Mouse (Mus musculus) kidney, embryonic 15.5 days (tissue): ENCODE data around the gene Cpm. TPM values are rescaled to one million over a fixed set of nuclear protein-coding genes. Genes with fewer than 3 reads are reported as not detected.

Experiments used
- ATAC-seq: fragments of 200-750 bp; cut with Nextera tagmentation; replicated peaks from 2 replicates; pipeline ENCODE4 v1.8.0; 2017; ENCODE audit warnings: moderate TSS enrichment; ENCODE audit not compliant: low FRiP score
- H3K27ac ChIP-seq: fragments of 300-500 bp; sonication (generic); 2 replicates; pipeline ENCODE4 v1.5.1; 2015; ENCODE audit warnings: mild to moderate bottlenecking, inconsistent platforms
- H3K27me3 ChIP-seq: fragments of 300-500 bp; sonication (generic); 2 replicates; pipeline ENCODE4 v1.6.1; 2015; ENCODE audit warnings: inconsistent platforms
- H3K36me3 ChIP-seq: fragments of 300-500 bp; sonication (generic); 2 replicates; pipeline ENCODE4 v1.6.1; 2015; ENCODE audit warnings: inconsistent platforms
- H3K4me1 ChIP-seq: fragments of 300-500 bp; sonication (generic); 2 replicates; pipeline ENCODE4 v1.6.1; 2015; ENCODE audit warnings: inconsistent platforms
- H3K4me2 ChIP-seq: fragments of 300-500 bp; sonication (generic); 2 replicates; pipeline ENCODE4 v1.6.1; 2015; ENCODE audit warnings: moderate library complexity, mild to moderate bottlenecking, inconsistent platforms
- H3K4me3 ChIP-seq: fragments of 300-500 bp; sonication (generic); replicated peaks from 2 replicates; pipeline ENCODE4 v1.5.1; 2015; ENCODE audit warnings: mild to moderate bottlenecking, inconsistent platforms
- H3K9ac ChIP-seq: fragments of 300-500 bp; sonication (generic); 2 replicates; pipeline ENCODE4 v1.6.1; 2015; ENCODE audit warnings: mild to moderate bottlenecking, inconsistent platforms
- H3K9me3 ChIP-seq: fragments of 300-500 bp; sonication (generic); replicated peaks from 2 replicates; pipeline ENCODE4 v1.6.1; 2016; ENCODE audit warnings: inconsistent platforms
- WGBS: fragments of 180-500 bp; shearing (Covaris S2); methylation state at CpG from one replicate; pipeline ENCODE4 v1.1.7; 2015; ENCODE audit warnings: mixed read lengths; 5-methylcytosine and 5-hydroxymethylcytosine counted together
- polyA plus RNA-seq: library from polyadenylated mRNA; unstranded; fragments of >200 nt; fragmentation: Nextera tagmentation; extraction: Ambion mirVana; gene quantifications from 2 replicates; pipeline ENCODE4 v1.2.1, GENCODE M21; 2015

The Cpm gene
- polyA plus RNA-seq, 1 experiment from 2014 or later, result 31.5 TPM

GRCm38 (mm10) chr10:117619041-117619861 lies 10.0 kb upstream of the Cpm start:
- Histone ChIP-seq H3K4me2 (no peak overlapping the region), H3K4me3 (no peak overlapping the region), H3K4me1 (no peaks in the 10 kb centered on the region), H3K27ac (no peak overlapping the region), H3K27me3 (no peaks in the 10 kb centered on the region), H3K9ac (no peak overlapping the region), H3K36me3 (no peaks in the 10 kb centered on the region), H3K9me3 (no peaks in the 10 kb centered on the region)
- 86% methylated on average over 27 of the region's 27 CpGs for WGBS
- ATAC-seq, result no peak

GRCm38 (mm10) chr10:117619862-117620179 lies 9.5 kb upstream of the Cpm start:
- Histone ChIP-seq H3K36me3 (no peaks in the 10 kb centered on the region), H3K27me3 (no peaks in the 10 kb centered on the region), H3K27ac (no peak overlapping the region), H3K4me2 (no peak overlapping the region), H3K4me1 (0 out of 2 replicates have a peak, but pooled peaks cover 2% of the 10 kb centered on the region), H3K9me3 (no peaks in the 10 kb centered on the region), H3K4me3 (no peak overlapping the region), H3K9ac (no peak overlapping the region)
- ATAC-seq, result no peak
- WGBS, result 94% methylated on average over 2 of the region's 2 CpGs

DNA sequence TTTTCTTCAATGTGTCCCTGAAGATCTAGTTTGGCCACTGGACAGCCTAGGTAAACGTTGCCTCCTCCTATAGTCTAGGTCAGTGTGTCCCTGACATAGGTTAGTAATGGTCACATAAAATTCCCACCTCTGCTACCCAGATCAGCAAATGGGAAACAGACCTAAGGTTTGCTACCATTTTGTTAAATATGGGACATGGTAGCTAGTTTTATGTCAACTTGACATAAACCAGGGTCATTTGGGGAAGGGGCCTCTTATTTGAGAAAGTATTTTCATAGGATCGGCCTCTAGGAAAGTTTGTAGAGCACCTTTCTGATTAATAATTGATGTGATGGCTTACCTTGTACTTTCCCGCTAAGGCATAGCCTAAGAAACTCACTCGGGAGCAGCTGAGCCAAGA lies 8.8 kb upstream of the Cpm start:
- no peaks in the 10 kb centered on the region for H3K36me3 ChIP-seq
- H3K4me1 ChIP-seq, result 0 out of 2 replicates have a peak, but pooled peaks cover 6% of the 10 kb centered on the region
- WGBS, result 83% methylated on average over 4 of the region's 4 CpGs
- H3K9ac ChIP-seq, result no peak overlapping the region
- no peaks in the 10 kb centered on the region for H3K27me3 ChIP-seq
- ATAC-seq, result no peak
- H3K27ac ChIP-seq, result no peak overlapping the region
- H3K4me3 ChIP-seq, result no peak overlapping the region
- H3K4me2 ChIP-seq, result no peak overlapping the region
- no peaks in the 10 kb centered on the region for H3K9me3 ChIP-seq

DNA sequence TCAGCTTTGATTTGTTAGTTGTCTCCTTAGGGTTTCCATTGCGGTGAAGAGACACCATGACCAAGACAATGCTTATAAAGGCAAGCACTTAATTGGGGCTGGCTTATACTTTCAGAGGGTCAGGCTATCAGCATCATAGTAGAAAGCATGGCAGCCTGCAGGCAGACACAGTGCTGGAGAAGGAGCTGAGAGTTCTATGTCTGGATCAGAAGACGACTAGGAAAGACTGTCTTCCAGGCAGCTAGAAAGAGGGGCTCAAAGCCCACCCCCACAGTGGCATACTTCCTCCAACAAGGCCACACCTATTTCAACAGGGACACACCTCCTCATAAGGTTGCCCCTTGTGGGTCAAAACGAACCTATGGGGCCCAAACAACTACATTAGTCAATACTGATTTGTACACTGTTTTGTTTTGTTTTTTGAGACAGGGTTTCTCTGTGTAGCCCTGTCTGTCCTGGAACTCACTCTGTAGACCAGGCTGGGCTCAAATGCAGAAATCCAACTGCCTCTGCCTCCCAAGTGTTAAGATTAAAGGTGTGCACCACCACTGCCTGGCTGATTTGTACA lies 8.3 kb upstream of the Cpm start:
- H3K4me3 ChIP-seq, result no peak overlapping the region
- H3K36me3 ChIP-seq, result no peaks in the 10 kb centered on the region
- 74% methylated on average over 3 of the region's 3 CpGs for WGBS
- H3K9ac ChIP-seq, result no peak overlapping the region
- 0 out of 2 replicates have a peak, but pooled peaks cover 8% of the 10 kb centered on the region for H3K4me1 ChIP-seq
- no peak overlapping the region for H3K4me2 ChIP-seq
- ATAC-seq, result no peak
- H3K27me3 ChIP-seq, result no peaks in the 10 kb centered on the region
- H3K9me3 ChIP-seq, result no peaks in the 10 kb centered on the region
- no peak overlapping the region for H3K27ac ChIP-seq

- Histone ChIP-seq H3K4me3 (no peak overlapping the region), H3K9ac (no peak overlapping the region), H3K27me3 (no peaks in the 10 kb centered on the region), H3K4me1 (0 out of 2 replicates have a peak, but pooled peaks cover 10% of the 10 kb centered on the region), H3K27ac (no peak overlapping the region), H3K9me3 (no peaks in the 10 kb centered on the region), H3K36me3 (no peaks in the 10 kb centered on the region), H3K4me2 (no peak overlapping the region)
- no peak for ATAC-seq
- 93% methylated on average over 12 of the region's 12 CpGs for WGBS
Observed at GRCm38 (mm10) chr10:117621616-117622533, 7.4 kb upstream of the Cpm start.

GRCm38 (mm10) chr10:117623358-117623757 lies 5.9 kb upstream of the Cpm start:
- no peak overlapping the region for H3K27ac ChIP-seq
- no peaks in the 10 kb centered on the region for H3K36me3 ChIP-seq
- no peak overlapping the region for H3K9ac ChIP-seq
- no peak for ATAC-seq
- H3K4me1 ChIP-seq, result peaks cover 25% of the 10 kb centered on the region
- peaks cover 11% of the 10 kb centered on the region for H3K27me3 ChIP-seq
- H3K4me2 ChIP-seq, result no peak overlapping the region
- no peaks in the 10 kb centered on the region for H3K9me3 ChIP-seq
- H3K4me3 ChIP-seq, result no peak overlapping the region

DNA sequence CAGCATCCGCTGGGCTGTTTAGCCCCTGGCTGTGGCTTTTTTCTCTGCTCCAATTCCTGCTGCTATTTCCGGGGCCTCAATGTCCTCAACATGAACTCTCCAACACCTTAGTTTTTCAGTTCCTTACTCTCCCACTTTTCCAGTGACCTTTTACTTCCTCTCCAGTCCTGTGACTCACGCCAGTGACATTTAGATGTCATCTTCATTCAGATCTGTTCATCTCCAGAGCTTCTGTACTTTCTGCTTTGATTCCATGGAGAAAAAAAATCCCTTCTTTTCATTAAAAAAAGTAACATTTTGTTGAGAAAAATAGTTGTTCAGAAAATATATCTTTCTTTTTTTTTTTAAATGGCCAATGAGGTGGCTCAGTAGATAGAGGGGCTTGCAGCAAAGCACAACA lies 5.1 kb upstream of the Cpm start:
- ATAC-seq, result no peak

GRCm38 (mm10) chr10:117624655-117625497 lies 4.4 kb upstream of the Cpm start:
- H3K4me2 ChIP-seq, result no peak overlapping the region
- H3K4me1 ChIP-seq, result peaks cover 31% of the 10 kb centered on the region
- no peak overlapping the region for H3K27ac ChIP-seq
- no peak overlapping the region for H3K9ac ChIP-seq
- peaks cover 11% of the 10 kb centered on the region for H3K27me3 ChIP-seq
- ATAC-seq, result no peak
- no peak overlapping the region for H3K4me3 ChIP-seq
- 48% methylated on average over 9 of the region's 9 CpGs for WGBS
- no peaks in the 10 kb centered on the region for H3K9me3 ChIP-seq
- H3K36me3 ChIP-seq, result no peaks in the 10 kb centered on the region

More for the DNA sequence above, 5.1 kb upstream of the Cpm start:
- H3K4me1 ChIP-seq, result peaks cover 31% of the 10 kb centered on the region
- no peaks in the 10 kb centered on the region for H3K9me3 ChIP-seq
- H3K36me3 ChIP-seq, result no peaks in the 10 kb centered on the region
- 58% methylated on average over 3 of the region's 3 CpGs for WGBS
- H3K4me3 ChIP-seq, result no peak overlapping the region
- no peak overlapping the region for H3K4me2 ChIP-seq
- H3K9ac ChIP-seq, result no peak overlapping the region
- H3K27me3 ChIP-seq, result peaks cover 11% of the 10 kb centered on the region
- no peak overlapping the region for H3K27ac ChIP-seq

GRCm38 (mm10) chr10:117625500-117626296 lies 3.6 kb upstream of the Cpm start:
- 35% methylated on average over 9 of the region's 9 CpGs for WGBS
- ATAC-seq, result no peak
- no peaks in the 10 kb centered on the region for H3K36me3 ChIP-seq
- H3K4me1 ChIP-seq, result peaks cover 31% of the 10 kb centered on the region
- 0 out of 2 replicates have a peak overlapping the region, but pooled peaks have one; percentile 9 for H3K4me2 ChIP-seq
- no peak overlapping the region for H3K27ac ChIP-seq
- H3K9ac ChIP-seq, result no peak overlapping the region
- no peak overlapping the region for H3K4me3 ChIP-seq
- peaks cover 18% of the 10 kb centered on the region for H3K27me3 ChIP-seq
- no peaks in the 10 kb centered on the region for H3K9me3 ChIP-seq

GRCm38 (mm10) chr10:117626297-117626613 lies 3.0 kb upstream of the Cpm start:
- Histone ChIP-seq H3K27me3 (peaks cover 21% of the 10 kb centered on the region), H3K9me3 (no peaks in the 10 kb centered on the region), H3K36me3 (no peaks in the 10 kb centered on the region), H3K9ac (no peak overlapping the region), H3K27ac (no peak overlapping the region), H3K4me2 (no peak overlapping the region), H3K4me3 (no peak overlapping the region), H3K4me1 (peaks cover 31% of the 10 kb centered on the region)
- ATAC-seq, result no peak
- WGBS, result 75% methylated on average over 3 of the region's 3 CpGs
